Mouse (Mus musculus) C2C12 (cell line): ENCODE results near the gene Cryz.

ENCODE experiments used
- CTCF ChIP-seq: IDR thresholded peaks from one replicate; pipeline ENCODE4 v1.5.1; 2011; ENCODE audit not compliant: control insufficient read depth, insufficient read depth, insufficient read length
- MAX ChIP-seq: IDR thresholded peaks from one replicate; pipeline ENCODE4 v1.6.1; 2011; ENCODE audit warnings: mild to moderate bottlenecking, control low read depth
- MYOG ChIP-seq: IDR thresholded peaks from one replicate; pipeline ENCODE4 v1.6.1; 2011; ENCODE audit not compliant: control insufficient read depth, insufficient read length; ENCODE audit errors: extremely low read depth
- USF1 ChIP-seq: IDR thresholded peaks from one replicate; pipeline ENCODE4 v1.6.1; 2011; ENCODE audit warnings: low read depth, mild to moderate bottlenecking, control low read depth, moderate library complexity

DNA sequence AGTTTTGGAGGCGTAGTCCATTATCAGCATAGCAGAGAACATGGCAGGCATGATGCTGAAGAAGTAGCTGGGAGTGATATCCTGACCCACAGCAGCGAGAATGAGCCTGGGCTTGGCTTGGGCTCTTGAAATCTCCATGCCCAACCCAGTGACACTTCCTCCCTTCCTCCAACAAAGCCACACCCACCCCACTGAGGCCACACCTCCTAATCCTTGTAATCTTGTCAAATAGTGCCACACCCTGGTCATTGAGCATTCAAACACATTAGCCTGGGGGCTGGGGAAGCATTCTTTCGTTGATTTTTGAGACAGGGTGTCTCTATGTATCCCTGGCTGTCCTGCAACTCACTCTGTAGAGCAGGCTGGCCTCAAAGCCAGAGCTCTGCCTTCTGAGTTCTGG, 15.4 kb downstream of the Cryz start:
- TF ChIP-seq CTCF (no peak), MYOG (no peak), USF1 (no peak), MAX (no peak)
